Mouse (Mus musculus) heart, postnatal 25 days (tissue): ENCODE results near the gene Hist1h2ah. TPM values are rescaled to one million over a fixed set of nuclear protein-coding genes. Genes with fewer than 3 reads are reported as not detected.

ENCODE experiments used
- DNase-seq: peaks from one replicate; pipeline ENCODE4 v3.0.0; 2022; ENCODE audit warnings: low spot score
- intact Hi-C: fragments of 180-260 bp; cut with DNase I; formaldehyde crosslinking; loops from one replicate; pipeline ENCODE4 v1.15.1; 2025
- total RNA-seq, 2 experiments: library from RNA; stranded (reverse); gene quantifications; 2 replicates each; pipeline ENCODE4 v1.2.3; 2021

Hist1h2ah gene
- total RNA-seq, 2 experiments from 2014 or later = 32.9 to 34.9 TPM

DNA sequence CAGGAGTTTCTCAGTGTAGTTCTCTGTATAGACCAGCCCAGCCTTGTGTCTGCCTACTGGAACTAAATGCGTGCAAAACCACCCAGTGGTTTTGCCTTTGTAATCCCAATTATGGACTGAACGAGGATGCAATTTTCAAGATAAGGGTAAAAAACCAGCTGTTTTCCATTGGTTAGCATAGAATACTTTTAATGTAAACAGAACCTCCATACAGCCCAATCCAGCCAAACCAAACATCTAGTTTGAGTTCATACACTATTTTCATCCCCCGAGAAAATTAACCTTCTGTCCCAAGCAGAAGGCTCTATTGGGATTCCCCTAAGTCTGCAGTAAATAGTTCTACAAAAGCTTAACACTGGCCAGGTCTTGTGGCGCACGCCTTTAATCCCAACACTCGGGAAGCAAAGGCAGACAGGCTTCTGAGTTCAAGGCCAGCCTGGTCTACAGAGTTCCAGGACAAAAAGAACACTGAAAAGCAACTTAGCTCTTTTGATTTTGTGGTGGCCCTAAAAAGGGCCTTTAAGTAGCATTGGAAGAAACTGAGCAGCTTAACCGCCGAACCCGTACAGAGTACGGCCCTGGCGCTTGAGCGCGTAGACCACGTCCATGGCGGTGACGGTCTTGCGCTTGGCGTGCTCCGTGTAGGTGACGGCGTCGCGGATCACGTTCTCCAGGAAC, 5.2 kb upstream of the Hist1h2ah start:
- intact Hi-C loops = loop anchor here (5.0 to 10.0 kb wide), 5 partner anchors 216 to 1707 kb away; partner anchors contain the start of genes Hist1h1t, Hist1h2bb, Hist1h3c and Hist1h4c
- no peak for DNase-seq

DNA sequence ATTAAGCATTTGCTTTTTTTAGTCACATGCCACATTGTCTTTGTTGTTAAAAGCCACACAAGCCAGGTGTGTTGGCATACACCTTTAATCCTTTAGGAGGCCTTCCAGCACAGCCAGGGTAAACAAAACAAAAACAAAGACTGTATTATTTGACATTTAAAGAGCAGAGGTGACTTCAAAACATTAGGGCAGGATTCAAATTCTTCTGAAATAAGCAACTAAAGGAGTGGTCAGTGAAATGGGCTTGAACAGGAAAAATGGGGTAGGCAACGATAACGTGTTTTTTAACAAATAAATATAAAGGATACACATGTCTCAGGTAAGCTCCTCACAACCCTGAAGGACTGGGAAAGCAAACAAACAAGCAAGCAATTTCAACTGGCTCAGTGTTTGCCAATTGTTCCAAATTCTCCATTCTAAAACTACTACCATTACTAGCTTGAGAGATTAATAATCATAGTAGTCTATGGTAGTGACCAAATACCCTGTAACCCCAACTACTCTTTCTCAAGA, 4.6 kb upstream of the Hist1h2ah start:
- intact Hi-C loops = loop anchor here (5.0 to 10.0 kb wide), 7 partner anchors 215 to 1707 kb away; partner anchors contain the start of genes Hist1h1e, Hist1h1t, Hist1h2ac and Hist1h2bb
- DNase-seq = no peak

DNA sequence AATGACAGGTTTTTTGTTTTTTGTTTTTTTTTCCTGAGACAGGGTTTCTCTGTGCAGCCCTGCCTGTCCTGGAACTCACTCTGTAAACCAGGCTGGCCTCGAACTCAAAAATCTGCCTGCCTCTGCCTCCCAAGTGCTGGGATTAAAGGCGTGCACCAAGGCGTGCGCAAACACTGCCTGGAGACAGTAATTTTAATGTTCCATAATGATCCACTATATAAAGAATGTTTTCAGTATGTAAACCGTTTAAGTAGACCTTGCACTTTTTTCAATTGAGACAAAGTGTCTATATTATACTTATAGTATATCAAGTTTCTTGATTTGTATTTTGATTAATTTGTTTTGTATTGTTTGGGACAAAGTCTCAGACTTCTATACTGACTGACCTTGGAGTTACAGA, 4.0 kb upstream of the Hist1h2ah start:
- intact Hi-C loops = loop anchor here (5.0 kb wide), 2 partner anchors 1583 to 1643 kb away; partner anchors contain the start of genes Hist1h1e, Hist1h2ac, Hist1h2bc and Hist1h2be

DNA sequence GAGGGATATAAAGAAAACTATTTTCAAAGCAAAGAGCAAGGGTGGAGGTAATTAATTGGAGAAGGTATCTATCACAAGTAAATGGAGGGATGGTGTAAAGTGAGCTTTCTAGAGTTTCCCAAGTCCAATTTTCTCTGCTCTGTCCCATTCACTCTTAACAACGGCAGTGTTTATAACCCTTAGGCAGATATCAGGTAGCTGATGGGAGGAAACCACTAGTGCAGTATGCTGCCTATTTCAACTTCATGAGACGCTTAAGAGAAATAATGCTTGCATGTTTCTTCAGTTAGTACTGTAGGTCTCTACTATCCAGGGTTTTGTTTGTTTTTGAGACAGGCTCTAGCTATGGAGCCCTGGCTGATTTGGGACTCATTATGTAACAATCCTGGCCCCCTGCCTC, 2.0 kb upstream of the Hist1h2ah start:
- intact Hi-C loops = loop anchor here (5.0 kb wide), 2 partner anchors 1585 to 1645 kb away; partner anchors contain the start of genes Hist1h1e, Hist1h2ac, Hist1h2bc and Hist1h2be
- no peak for DNase-seq

More for the DNA sequence above, 4.0 kb upstream of the Hist1h2ah start:
- no peak for DNase-seq

DNA sequence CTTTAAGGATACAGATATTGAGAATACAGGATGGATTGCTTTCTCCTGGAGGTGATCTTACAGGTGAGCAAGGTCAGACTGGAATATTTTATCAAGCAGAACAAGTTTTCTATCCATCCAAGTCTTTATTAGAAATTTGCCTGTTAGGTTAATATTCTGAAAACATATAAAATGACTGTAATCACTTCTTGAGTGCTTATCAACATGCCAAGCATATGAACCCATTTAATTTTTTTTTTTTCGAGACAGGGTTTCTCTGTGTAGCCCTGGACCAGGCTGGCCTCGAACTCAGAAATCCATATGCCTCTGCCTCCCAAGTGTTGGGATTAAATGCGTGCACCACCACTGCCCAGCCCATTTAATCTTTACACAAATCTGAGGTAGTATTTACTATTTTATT, 1.6 kb upstream of the Hist1h2ah start:
- intact Hi-C loops = loop anchor here (5.0 kb wide), 2 partner anchors 1585 to 1645 kb away; partner anchors contain the start of genes Hist1h1e, Hist1h2ac, Hist1h2bc and Hist1h2be
- DNase-seq = no peak

DNA sequence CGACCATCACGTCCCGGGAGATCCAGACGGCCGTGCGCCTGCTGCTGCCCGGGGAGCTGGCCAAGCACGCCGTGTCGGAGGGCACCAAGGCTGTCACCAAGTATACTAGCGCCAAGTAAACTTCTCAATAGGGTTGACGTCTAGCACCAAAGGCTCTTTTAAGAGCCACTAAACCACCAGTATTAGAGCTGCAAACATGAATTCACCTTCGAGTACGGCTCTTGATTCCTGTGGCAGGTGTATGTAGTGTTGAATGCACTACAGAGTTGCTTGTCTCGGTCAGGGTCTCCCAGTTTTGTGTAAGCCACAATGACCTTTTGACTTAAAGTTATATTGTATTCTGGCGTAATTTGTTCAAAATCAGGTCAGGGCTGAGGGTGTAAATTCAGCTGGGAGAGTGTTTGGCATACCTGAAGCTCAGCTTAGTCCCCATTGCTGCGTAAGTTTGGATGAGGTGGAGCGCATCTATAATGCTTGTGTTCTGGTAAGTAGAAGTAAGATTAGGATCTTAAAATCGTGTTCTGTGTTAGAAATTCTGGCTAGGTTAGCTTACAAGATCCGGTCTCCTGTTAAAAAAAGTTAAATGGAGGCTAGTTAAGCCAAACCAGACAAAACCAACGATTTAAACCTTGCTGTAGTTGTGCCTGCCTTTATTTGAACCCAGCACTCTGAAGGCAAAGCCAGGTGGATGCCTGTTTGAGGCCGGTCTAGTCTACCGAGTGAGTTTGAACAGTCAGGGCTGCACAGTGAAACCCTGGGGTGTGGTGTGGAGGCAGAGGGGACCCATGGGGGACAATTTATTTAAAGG, 985 bp upstream of the Hist1h2ah start:
- DNase-seq = no peak
- intact Hi-C loops = loop anchor here (5.0 kb wide), 2 partner anchors 1586 to 1646 kb away; partner anchors contain the start of genes Hist1h1e, Hist1h2ac, Hist1h2bc and Hist1h2be

DNA sequence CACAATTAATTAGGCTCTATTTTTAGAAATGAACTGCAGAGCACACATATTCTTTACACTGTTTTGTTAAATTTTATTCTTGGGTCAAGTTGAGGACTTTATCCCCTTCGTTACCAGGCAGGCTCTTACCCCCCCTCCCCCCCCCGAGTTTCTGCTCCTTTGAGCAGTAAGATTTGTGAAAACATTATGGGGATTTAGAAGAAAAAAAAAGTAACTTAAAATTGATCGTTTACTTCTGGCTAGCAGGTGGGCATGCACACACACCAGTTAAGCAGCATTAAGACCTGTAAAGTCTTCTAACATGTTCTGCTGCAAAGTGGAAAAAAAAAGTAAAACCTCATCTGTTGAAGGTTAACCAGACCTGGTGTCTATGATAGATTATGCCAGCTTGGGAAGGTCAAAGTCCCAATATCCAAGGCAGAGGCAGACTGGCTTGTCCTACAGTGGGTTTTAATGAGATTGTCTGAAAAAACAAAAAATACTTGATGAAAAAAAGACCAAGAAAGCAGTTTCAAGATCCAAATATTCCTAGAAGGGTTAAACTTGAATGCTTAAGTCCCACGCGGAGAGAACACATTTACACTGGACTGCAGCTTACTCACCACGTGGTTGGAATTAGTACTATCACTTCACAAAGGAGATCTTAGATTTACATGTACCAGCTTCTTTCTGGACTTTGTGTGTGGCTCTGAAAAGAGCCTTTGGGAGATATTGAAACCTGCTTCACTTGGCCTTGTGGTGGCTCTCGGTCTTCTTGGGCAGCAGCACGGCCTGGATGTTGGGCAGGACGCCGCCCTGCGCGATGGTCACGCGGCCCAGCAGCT, 713 bp downstream of the Hist1h2ah start:
- no peak for DNase-seq
- intact Hi-C loops = loop anchor here (5.0 kb wide), 2 partner anchors 1588 to 1648 kb away; partner anchors contain the start of genes Hist1h1e, Hist1h2ac, Hist1h2bc and Hist1h2be

DNA sequence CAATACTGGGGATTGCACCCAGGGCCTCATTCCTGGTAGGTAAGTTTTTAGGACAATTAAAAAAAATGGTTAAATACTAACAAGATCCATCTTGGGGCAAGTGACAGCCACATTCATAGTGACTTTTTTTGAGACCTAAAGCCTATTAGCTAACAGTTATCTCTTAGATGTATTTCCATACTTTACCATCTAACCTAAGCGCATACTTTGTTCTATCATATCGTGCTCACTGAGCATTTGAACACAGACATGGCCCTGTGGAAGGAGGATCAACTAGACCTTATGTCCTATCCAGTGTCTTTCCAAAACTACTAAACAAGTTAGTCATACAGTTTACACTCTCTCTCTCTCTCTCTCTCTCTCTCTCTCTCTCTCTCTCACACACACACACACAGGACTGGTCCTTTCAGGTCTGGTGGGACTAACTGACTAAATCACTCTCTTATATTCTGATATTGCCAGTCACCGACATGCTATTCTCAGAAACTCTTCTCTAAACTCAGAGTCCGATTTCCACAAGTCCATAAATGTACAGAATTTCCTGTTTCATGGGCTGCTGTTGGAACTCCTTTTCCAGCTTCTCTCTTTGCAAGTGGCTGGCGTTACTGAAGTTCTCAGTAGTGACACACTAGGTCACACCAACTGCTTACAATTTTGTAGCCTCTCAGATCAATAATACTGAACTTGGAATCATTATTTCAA, 1.5 kb downstream of the Hist1h2ah start:
- no peak for DNase-seq
- intact Hi-C loops = no loop called here

DNA sequence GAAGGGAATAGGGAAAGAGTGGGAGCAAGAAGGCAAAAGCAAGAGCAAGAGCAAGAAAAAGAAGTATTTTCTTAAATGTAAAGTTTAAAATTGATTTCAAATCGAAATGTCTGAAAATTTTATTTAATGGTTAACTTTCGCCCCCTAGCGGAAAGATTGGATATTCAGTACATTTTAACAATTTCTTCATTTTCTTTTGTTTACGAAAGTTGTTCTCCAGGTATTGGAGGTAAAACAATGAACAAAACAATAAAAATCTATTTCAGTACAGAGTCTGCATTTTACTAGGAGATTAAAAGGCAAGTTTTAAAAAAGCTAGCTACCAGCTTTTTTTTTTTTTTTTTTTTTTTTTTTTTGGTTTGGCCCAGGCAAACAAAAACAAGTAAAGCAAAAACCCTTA, 4.9 kb downstream of the Hist1h2ah start:
- intact Hi-C loops = no loop called here
- no peak for DNase-seq

DNA sequence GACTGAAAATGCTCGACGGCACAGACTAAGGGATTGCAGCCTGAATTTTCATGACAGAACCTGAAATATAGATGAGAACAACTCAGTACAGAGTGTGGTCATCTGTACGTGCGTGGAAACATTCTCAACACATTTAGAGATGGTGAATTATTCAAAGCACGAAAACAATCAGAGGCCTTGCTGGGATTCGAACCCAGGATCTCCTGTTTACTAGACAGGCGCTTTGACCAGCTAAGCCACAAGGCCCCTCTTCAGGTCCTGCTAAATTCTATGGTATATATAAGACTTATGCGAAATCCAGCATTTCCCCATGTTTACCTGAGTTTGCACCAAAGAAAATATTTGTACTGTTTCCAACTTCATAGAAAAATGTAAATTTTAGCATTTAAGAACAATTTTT, 5.4 kb downstream of the Hist1h2ah start:
- DNase-seq = no peak
- intact Hi-C loops = loop anchor here (2.0 to 10.0 kb wide), 5 partner anchors 89 to 1497 kb away; no protein-coding TSS in a partner anchor

DNA sequence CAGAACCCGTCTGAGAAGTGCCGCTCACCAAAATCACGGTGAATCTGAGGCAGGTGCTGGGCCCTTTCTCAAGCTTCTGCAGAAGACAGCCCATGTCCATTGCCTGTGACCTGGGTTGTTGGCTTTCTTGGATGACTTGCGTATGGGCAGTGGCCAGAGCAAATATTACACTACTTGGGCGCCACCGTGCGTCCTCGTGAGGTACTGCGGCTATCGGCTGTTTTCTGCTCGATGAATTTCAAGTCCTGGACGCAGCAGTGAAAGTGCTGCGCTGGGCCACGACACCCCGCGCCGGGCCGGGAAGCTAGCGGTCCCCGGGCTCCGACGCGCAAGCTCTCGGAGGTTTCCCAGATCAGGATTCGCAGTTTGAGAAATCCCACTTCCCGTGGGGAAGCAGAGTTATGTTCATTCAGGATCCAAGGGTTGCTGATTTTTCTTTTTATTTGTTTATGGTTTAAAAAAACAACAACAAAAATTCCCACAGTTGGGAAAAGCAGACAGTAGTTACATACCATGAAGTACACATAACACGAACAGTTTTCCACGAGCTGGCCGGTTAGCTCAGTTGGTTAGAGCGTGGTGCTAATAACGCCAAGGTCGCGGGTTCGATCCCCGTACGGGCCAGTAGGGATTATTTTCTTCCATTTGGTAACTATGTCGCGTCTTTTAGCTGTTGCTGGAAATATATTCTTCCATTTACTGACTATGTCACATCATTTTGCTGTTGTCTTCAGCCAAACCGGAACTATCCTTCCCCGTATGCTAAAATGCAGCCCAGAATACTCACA, 6.5 kb downstream of the Hist1h2ah start:
- DNase-seq = peak; percentile 87
- intact Hi-C loops = loop anchor here (1.0 to 10.0 kb wide), 6 partner anchors 55 to 1498 kb away; no protein-coding TSS in a partner anchor

DNA sequence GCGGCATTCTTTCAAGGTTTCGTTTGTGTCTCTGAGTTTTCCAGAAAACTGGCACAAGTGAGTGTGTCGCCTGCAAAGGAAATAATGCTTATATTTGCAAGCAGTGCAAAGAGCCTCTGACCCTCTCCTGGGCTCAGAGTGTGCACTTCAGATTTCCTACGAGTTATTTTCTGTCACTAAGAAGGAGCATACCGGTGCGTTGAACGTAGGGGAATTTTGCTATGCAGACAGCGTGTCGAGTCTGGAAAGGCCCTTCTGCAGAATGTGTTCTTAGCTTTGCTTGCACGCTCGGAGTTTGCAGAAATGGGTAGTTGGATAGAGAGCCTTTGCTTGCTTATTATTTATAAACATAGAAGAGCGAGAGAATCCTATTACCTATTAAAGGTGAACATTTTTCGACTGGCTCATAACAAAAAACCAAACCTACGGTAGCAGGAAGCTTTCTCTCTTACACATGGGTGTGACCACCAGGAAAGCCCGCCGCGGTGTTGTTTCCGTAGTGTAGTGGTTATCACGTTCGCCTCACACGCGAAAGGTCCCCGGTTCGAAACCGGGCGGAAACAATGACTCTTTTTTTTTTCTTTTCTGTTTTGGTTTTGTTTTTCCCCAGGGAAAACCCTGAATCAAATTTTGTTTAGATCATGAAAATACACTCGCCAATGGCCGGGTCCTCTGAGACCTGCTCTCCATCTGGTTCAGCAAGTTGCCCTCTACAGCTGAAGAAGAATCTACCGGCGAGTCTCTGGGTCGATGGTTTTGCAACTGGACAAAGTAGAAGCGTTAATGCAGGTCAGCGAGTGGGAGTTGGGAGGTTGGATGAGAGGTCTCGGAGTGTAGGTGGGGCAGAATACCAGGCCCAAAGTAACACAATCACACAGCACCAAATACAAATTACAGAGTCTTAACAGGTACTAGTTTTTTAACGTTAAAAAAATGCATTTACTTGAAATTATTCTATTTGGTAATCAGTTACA, 9.0 kb downstream of the Hist1h2ah start:
- intact Hi-C loops = loop anchor here (5.0 to 10.0 kb wide), 4 partner anchors 172 to 1501 kb away; no protein-coding TSS in a partner anchor
- peak; percentile 59 for DNase-seq

DNA sequence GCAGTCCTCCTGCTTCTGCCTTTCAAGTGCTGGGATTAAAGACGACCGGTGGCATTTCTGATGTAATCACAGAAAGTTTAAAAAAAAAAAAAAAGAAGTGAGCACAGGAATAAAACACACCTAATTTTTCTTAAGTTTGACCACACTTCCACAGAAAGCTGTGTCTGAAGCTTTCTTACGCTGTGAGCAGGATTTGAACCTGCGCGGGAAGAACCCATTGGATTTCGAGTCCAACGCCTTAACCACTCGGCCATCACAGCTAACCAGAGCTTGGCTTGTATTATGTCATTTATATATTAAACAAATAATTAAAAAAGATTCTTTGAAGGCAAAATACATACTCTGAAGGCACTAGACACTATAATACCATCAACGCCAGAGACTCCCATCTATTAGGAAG, 13.1 kb downstream of the Hist1h2ah start:
- intact Hi-C loops = loop anchor here (5.0 to 10.0 kb wide), 4 partner anchors 100 to 1495 kb away; no protein-coding TSS in a partner anchor
- peak; percentile 60 for DNase-seq

DNA sequence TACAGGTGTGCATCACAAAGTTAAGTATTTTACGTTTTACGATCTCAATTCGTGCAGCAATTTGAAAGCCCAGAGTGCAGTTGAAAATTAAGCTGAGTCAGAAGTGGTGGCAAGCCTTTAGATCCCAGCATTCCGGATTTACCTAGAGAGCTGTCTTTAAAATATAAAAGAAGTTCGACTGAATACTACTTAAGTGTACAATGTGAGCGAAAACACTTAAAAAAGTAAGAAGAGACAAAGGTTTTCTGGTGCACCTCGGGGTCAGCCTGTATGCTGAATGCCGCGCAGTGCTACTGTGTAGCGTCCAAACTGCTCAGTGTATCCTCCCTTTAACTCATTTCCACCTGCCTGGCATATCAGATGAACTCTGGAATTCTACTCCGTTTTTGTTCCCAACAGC, 13.8 kb downstream of the Hist1h2ah start:
- intact Hi-C loops = loop anchor here (2.0 to 10.0 kb wide), 5 partner anchors 47 to 1496 kb away; no protein-coding TSS in a partner anchor
- DNase-seq = no peak

DNA sequence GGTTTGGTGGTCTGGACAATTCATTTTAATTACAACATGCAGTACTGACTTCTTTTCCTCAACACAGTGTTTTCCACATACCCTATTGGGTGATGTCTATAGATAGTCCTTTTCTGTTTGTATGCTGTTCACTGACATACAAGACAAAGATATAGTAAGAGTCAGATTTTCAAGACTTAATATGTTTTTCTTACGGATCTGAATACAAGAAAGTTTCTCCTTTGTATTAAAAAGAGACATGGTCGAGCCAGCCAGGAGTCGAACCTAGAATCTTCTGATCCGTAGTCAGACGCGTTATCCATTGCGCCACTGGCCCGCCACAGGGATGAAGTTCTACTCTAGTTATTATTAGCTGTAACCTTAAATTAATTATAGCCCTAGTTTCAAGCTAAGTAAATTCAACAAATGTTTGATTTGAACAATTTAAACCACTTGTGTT, 14.4 kb downstream of the Hist1h2ah start:
- intact Hi-C loops = loop anchor here (2.0 to 10.0 kb wide), 5 partner anchors 46 to 1496 kb away; no protein-coding TSS in a partner anchor
- DNase-seq = peak; percentile 35
